Mouse (Mus musculus) inflammation-experienced regulatory T-cells, adult 6 months (primary cell): ENCODE data around the gene Slc20a1. TPM values are rescaled to one million over a fixed set of nuclear protein-coding genes. Genes with fewer than 3 reads are reported as not detected.

Source experiments
- ATAC-seq: one replicate; pipeline ENCODE4 v1.8.0; 2017
- polyA plus RNA-seq, 3 experiments: library from polyadenylated mRNA; unstranded; fragments of 100-300 nt; shearing (Covaris generic); gene quantifications; one replicate each; pipeline ENCODE4 v1.2.1; 2017

The Slc20a1 gene
- polyA plus RNA-seq, 3 experiments from 2014 or later, result 95.3 to 104 (median 98.9) TPM

DNA sequence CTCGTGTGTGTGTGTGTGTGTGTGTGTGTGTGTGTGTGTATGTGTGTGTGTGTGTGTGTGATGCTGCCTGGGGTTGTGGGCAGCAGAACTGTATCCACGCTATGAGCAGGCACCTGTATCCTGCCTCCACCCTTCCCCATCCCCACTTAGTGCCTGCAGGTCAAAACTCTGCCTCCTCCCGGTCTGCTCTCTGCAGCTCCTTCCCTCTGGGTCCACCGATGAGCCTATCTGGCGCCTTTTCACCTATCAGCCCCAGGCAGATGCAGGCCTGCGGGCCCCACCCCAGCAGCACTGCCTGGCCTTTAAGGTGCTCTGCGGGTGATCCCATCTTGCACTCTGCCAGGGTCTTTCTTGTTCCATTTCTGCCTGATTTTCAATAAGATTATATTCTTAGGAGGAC is 29.1 kb downstream of the Slc20a1 start:
- no peak for ATAC-seq

DNA sequence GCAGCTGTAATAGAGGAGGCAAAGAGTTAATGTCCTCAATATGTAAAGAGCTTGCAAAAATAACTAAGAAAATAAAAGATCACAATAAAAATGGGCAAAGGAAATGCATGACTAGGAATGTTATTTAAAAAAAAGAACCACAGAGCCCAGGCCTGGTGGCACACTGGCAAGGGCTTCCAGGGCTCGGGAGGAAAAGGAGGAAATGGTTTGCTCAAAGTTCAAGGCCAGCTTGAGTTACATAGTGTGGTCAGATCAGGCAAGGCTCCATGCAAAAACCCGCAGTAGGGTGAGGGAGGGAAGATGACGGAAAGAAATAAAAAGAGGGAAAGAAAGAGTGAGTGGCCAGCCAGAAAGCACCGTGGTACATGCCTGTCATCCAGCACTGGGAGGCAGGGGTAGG is 30.0 kb downstream of the Slc20a1 start:
- ATAC-seq, result no peak

DNA sequence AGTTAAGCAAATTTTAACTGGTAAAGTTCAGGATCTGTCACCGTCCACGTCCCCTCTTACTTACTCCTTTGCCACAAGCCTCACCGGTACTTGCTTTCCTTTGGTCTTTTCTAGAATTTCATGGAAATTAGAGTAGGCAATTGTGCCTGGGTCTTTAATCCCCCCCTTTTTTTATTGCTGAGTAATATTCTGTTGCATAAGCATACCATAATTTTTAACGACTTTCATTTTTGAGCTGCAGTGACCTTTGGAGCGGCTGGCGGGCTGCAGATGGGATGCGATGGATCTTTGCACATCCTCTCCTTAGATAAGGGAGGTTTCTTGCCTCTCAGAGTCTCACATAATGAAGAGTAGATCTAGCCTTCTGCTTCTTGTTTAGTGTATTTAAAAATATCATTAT is 30.8 kb downstream of the Slc20a1 start:
- ATAC-seq, result no peak

GRCm38 (mm10) chr2:129232023-129232422 is 33.5 kb downstream of the Slc20a1 start:
- no peak for ATAC-seq

- no peak for ATAC-seq
These were observed 33.9 kb downstream of the Slc20a1 start for GRCm38 (mm10) chr2:129232484-129232883.

DNA sequence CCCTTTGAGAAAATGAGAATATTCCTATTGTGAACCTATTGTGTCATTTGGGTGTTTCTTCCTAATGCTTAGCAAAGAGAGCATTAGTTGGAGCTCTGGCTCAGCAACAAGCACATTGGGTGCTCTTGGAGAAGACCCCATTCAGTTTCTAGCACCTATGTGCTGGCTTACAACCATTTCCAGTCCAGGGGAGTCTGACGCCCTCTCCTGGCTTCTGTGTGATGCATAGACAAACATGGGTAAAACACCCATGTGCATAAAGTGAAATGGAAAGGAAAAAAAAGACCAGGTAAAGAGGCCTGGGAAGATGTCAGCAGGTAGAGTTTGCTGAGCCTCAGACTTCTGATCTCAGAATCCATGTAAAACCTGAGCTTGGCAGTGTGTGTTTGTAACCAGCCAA is 34.7 kb downstream of the Slc20a1 start:
- no peak for ATAC-seq

DNA sequence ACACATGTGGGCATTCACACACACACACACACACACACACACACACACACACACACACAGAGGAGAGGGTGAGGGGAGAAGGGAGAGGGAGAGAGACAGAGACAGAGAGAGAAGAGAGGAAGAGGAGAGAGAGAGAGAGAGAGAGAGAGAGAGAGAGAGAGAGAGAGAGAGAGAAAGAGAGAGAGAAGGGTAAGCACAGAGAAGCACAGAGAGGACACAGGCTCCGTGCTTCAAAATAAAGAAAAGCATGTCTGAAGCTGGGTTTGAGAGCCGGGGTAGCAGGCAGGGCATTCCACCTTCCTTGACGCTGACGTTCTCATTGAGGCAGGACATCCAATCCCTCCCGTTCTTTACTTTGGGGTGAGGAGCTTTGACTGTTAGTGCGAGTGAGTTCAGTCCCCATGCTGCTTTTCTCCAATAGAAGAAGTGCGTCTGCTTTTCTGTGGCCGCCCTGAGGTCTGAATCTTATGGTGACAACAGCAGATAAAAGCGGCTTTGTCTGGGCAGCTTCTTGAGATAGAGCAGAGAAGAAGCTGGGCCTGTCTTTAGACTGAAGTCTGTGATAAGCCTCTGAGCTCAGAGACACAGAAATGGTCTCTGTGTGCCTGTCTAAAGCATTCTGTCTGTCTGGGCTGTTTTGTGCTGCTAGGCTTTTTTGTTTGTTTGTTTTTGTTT is 35.4 kb downstream of the Slc20a1 start:
- no peak for ATAC-seq

- ATAC-seq, result no peak
These were observed 36.2 kb downstream of the Slc20a1 start for GRCm38 (mm10) chr2:129234731-129235130.

DNA sequence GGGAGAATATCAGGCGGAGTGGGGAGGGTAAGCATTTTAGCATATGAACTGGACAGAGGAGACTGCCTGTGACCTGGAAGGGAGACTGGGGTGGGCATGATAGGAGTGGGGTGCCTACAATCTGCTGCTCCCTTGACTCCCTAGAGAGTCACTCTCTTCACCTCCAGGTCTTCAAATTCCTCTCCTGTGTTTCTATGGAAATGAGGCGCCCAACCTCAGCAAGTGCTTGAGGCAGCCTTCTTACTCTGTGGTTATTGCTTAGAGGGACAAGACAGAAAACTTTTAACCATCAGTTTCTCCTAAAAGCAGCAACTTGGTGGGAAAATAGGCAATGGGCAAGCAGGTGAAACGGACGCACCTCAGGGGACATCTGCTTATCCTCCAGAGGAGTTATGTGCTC is 38.0 kb downstream of the Slc20a1 start:
- no peak for ATAC-seq

GRCm38 (mm10) chr2:129240726-129241432 is 42.3 kb downstream of the Slc20a1 start:
- ATAC-seq, result no peak

- ATAC-seq, result no peak
These were observed 43.6 kb downstream of the Slc20a1 start for GRCm38 (mm10) chr2:129241845-129242833.

DNA sequence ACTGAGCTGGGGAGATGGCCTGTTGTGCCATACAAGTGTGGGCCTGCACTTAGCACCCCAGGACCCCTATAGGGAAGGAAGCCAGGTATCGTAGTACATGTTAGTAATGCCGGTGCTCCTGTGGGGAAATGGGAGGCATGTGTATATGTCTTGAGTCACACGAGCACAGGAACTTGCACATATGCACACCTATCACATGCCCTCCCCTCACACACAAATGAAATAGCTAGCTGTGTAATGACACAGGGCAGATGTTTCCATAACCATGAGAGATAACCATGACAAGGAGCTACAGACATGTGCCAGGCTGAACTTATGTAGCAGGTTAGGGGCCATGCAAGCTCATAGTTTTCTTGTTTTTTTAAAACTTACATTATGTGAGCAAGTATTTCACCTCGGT is 44.4 kb downstream of the Slc20a1 start:
- ATAC-seq, result no peak

DNA sequence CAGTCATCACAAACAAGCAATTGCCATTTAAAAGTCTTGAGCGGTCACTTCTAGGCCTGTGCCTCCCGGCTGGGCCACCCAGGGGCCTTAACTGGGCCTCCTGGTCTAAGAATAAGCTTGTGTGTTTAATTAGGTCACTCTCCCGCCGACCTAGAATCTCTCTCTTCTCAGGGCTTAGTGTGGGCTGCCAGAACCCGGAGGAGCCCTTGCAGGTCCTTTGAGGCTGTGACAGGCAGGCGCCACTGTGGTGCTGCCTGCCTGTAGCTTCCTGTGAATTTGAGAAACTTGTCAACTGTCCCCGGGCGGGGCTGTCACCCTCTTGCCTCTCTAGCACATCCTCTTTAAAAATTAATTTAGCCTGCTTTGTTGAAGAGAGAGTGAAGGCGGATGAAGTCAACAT is 45.2 kb downstream of the Slc20a1 start:
- peak; percentile 90 for ATAC-seq

GRCm38 (mm10) chr2:129244446-129245120 is 46.0 kb downstream of the Slc20a1 start:
- no peak for ATAC-seq

DNA sequence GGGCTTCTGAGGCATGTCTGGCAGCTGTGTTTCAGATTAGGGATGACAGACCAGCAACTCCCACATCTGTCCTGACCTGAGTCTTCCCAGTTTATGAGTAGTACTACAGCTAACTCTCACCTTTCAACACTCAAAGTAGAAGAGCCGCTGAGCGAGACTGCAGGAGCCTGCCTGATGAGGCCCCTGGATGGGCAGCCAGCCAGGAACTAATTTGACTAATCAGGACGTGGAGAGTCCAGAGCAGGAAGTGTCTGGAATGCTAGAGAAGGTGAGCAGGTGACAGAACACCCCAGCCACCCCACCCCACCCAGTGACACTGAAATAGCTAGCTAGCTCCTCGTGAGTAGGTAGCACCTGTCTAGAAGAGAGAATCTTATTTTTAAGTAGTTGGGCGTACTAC is 47.1 kb downstream of the Slc20a1 start:
- ATAC-seq, result no peak

- ATAC-seq, result no peak
These were observed 47.9 kb downstream of the Slc20a1 start for GRCm38 (mm10) chr2:129246436-129246835.

- no peak for ATAC-seq
These were observed 48.4 kb downstream of the Slc20a1 start for GRCm38 (mm10) chr2:129246924-129247323.

DNA sequence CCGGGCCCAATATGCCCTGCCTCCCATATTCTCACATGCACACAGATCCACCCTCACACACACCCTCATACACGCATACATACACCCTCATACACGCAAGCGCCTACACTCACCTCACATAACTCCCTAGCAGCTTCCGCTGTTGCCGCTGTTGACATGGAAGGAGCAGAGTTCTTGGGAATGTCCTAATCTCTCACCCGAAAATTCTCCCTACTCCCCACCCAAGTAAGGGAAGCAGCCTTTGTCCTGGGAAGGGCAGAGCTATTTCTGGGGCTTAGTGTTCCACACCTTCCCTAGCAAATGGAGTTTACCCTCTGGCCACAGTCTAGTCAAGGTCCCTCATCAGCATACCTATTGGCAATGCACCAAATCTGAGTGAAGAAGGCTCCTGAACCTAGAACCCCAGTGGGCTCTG is 49.1 kb downstream of the Slc20a1 start:
- no peak for ATAC-seq

- ATAC-seq, result no peak
These were observed 50.8 kb downstream of the Slc20a1 start for GRCm38 (mm10) chr2:129249321-129249720.

GRCm38 (mm10) chr2:129252836-129253630 is 54.5 kb downstream of the Slc20a1 start:
- no peak for ATAC-seq

- ATAC-seq, result no peak
These were observed 55.0 kb downstream of the Slc20a1 start for GRCm38 (mm10) chr2:129253631-129253970.

DNA sequence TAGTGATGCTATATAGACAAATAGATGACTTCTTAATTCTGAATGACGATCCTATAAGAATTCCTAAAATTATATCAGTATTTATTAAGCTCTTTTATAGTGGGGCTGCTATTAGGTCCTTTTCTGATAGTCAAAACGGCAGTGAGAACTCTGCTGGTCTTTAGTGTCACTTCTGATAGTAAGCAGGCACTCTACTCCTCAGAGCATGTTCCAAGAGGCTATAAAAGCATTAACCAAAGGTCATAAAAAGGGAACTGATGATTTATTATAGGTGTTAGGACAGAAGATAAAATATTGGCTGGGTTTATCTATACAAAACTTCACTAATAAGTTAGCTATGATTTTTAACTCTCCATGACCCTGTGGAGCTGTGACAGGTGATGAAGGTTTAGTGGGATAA is 55.5 kb downstream of the Slc20a1 start:
- no peak for ATAC-seq
